Mouse (Mus musculus): Measurements from ENCODE around the gene Cyp2t4. TPM values are rescaled to one million over a fixed set of nuclear protein-coding genes. Genes with fewer than 3 reads are reported as not detected.

Gene Cyp2t4
- polyA plus RNA-seq, 1 experiment from 2014 or later = not detected

- Histone ChIP-seq H3K9ac (ENCODE audit: low read length) (no peak overlapping the region), H3K36me3 (ENCODE audit: control insufficient read depth, insufficient read depth, low read length) (no peaks in the 10 kb centered on the region), H3K27ac (ENCODE audit: low read depth, low read length) (no peak overlapping the region), H3K27me3 (ENCODE audit: control insufficient read depth, insufficient read depth, low read length) (no peaks in the 10 kb centered on the region), H3K4me3 (ENCODE audit: low read depth, low read length) (no peak overlapping the region), H3K4me2 (ENCODE audit: low read depth) (no peak overlapping the region), H3K4me1 (ENCODE audit: control insufficient read depth, insufficient read depth, low read length) (peaks cover 4% of the 10 kb centered on the region), H3K9me3 (ENCODE audit: control insufficient read depth, low read length) (no peaks in the 10 kb centered on the region)
- 88% methylated on average over 8 of the region's 8 CpGs for WGBS
- no peak for DNase-seq (ENCODE audit: low spot score)
- no peak for ATAC-seq (ENCODE audit: insufficient read depth, low FRiP score, low TSS enrichment)
Measured at GRCm38 (mm10) chr7:27198779-27199178, 45.3 kb downstream of the Cyp2t4 start.

- Histone ChIP-seq H3K27me3 (ENCODE audit: control insufficient read depth, insufficient read depth, low read length) (no peaks in the 10 kb centered on the region), H3K9ac (ENCODE audit: low read length) (no peak overlapping the region), H3K36me3 (ENCODE audit: control insufficient read depth, insufficient read depth, low read length) (no peaks in the 10 kb centered on the region), H3K27ac (ENCODE audit: low read depth, low read length) (no peak overlapping the region), H3K4me1 (ENCODE audit: control insufficient read depth, insufficient read depth, low read length) (no peaks in the 10 kb centered on the region), H3K4me2 (ENCODE audit: low read depth) (no peak overlapping the region), H3K4me3 (ENCODE audit: low read depth, low read length) (no peak overlapping the region), H3K9me3 (ENCODE audit: control insufficient read depth, low read length) (no peaks in the 10 kb centered on the region)
- ATAC-seq (ENCODE audit: insufficient read depth, low FRiP score, low TSS enrichment) = no peak
- 90% methylated on average over 8 of the region's 8 CpGs for WGBS
- no peak for DNase-seq (ENCODE audit: low spot score)
Measured at GRCm38 (mm10) chr7:27203730-27204449, 50.4 kb downstream of the Cyp2t4 start.

MicroRNAs within 50 kb of the gene (microRNA counts, 519-probe panel; counts per million panel counts)
- 171 counts per million, percentile 57 among the panel's probes with 10 or more counts for microRNA mmu-miR-1191

Small RNA genes within 50 kb of the gene (microRNA-seq; reads per million reads assigned to microRNA genes)
- gene Mir1191 (2.9 reads per million, percentile 4 among the genes with 10 or more reads in this experiment), gene Mir3101 (0.78 reads per million)

Other genes with a start within 250 kb of the Cyp2t4 start
- not detected in 2 replicates for gene Cyp2a22, start 214.3 kb upstream of the Cyp2t4 start, polyA plus RNA-seq (2014; fragmentation: Nextera tagmentation; extraction: Ambion mirVana)
- not detected in 2 replicates for gene Cyp2a12, start 124.6 kb upstream of the Cyp2t4 start, polyA plus RNA-seq (2014; fragmentation: Nextera tagmentation; extraction: Ambion mirVana)
- not detected in 2 replicates for gene Cyp2f2, start 33.8 kb upstream of the Cyp2t4 start, polyA plus RNA-seq (2014; fragmentation: Nextera tagmentation; extraction: Ambion mirVana)
- gene Egln2, start 13.1 kb downstream of the Cyp2t4 start, polyA plus RNA-seq (2014; fragmentation: Nextera tagmentation; extraction: Ambion mirVana) = 51.0 and 54.6 TPM in 2 replicates
- 67.0 and 72.6 TPM in 2 replicates for gene Rab4b, start 25.2 kb downstream of the Cyp2t4 start, polyA plus RNA-seq (2014; fragmentation: Nextera tagmentation; extraction: Ambion mirVana)
- not detected in 2 replicates for gene Gm21983, start 27.4 kb downstream of the Cyp2t4 start, polyA plus RNA-seq (2014; fragmentation: Nextera tagmentation; extraction: Ambion mirVana)
- gene Mia, start 27.4 kb downstream of the Cyp2t4 start, polyA plus RNA-seq (2014; fragmentation: Nextera tagmentation; extraction: Ambion mirVana) = 0.60 and 1.3 TPM in 2 replicates
- gene BC024978, start 42.1 kb downstream of the Cyp2t4 start, polyA plus RNA-seq (2014; fragmentation: Nextera tagmentation; extraction: Ambion mirVana) = 3.8 and 4.4 TPM in 2 replicates
- 332 and 363 TPM in 2 replicates for gene Snrpa, start 42.6 kb downstream of the Cyp2t4 start, polyA plus RNA-seq (2014; fragmentation: Nextera tagmentation; extraction: Ambion mirVana)
- 6.5 and 8.3 TPM in 2 replicates for gene Itpkc, start 74.9 kb downstream of the Cyp2t4 start, polyA plus RNA-seq (2014; fragmentation: Nextera tagmentation; extraction: Ambion mirVana)
- 15.8 and 17.1 TPM in 2 replicates for gene Coq8b, start 79.3 kb downstream of the Cyp2t4 start, polyA plus RNA-seq (2014; fragmentation: Nextera tagmentation; extraction: Ambion mirVana)
- 21.6 and 21.7 TPM in 2 replicates for gene Numbl, start 104.7 kb downstream of the Cyp2t4 start, polyA plus RNA-seq (2014; fragmentation: Nextera tagmentation; extraction: Ambion mirVana)
- gene Ltbp4, start 184.0 kb downstream of the Cyp2t4 start, polyA plus RNA-seq (2014; fragmentation: Nextera tagmentation; extraction: Ambion mirVana) = 7.0 and 8.0 TPM in 2 replicates
- 52.8 and 55.2 TPM in 2 replicates for gene Shkbp1, start 202.3 kb downstream of the Cyp2t4 start, polyA plus RNA-seq (2014; fragmentation: Nextera tagmentation; extraction: Ambion mirVana)
- gene Gm20479, start 203.7 kb downstream of the Cyp2t4 start, polyA plus RNA-seq (2014; fragmentation: Nextera tagmentation; extraction: Ambion mirVana) = not detected in 2 replicates

Measured in neural tube, embryonic 11.5 days (tissue).